Mouse (Mus musculus) left cerebral cortex, postnatal 10 days (tissue): ENCODE results near the gene Tctn1. TPM values are rescaled to one million over a fixed set of nuclear protein-coding genes. Genes with fewer than 3 reads are reported as not detected.
A peak's percentile ranks its signal among the peaks of the same experiment; 100 is the strongest.

ENCODE experiments used
- DNase-seq, 2 experiments: peaks; one replicate each; pipeline ENCODE4 v3.0.0; 2021 to 2022; ENCODE audit warnings: low spot score in 2 of 2, mixed read lengths in 1 of 2; ENCODE audit errors: extremely low spot score in 1 of 2
- intact Hi-C: fragments of 180-260 bp; cut with DNase I; formaldehyde crosslinking; loops from one replicate; pipeline ENCODE4 v1.15.1; 2025
- total RNA-seq, 2 experiments: library from RNA; stranded (reverse); gene quantifications; 2 replicates each; pipeline ENCODE4 v1.2.3; 2021

The Tctn1 gene
- total RNA-seq, 2 experiments from 2014 or later: 13.1 to 15.6 TPM

- no peak for DNase-seq
- intact Hi-C loops: no loop called here
Measured at GRCm38 (mm10) chr5:122262104-122262503, 2.2 kb downstream of the Tctn1 start.

- DNase-seq: no peak
- intact Hi-C loops: no loop called here
Measured at GRCm38 (mm10) chr5:122258027-122258741, 6.1 kb downstream of the Tctn1 start.

- intact Hi-C loops: no loop called here
- no peak for DNase-seq
Measured at GRCm38 (mm10) chr5:122251895-122252606, 12.2 kb downstream of the Tctn1 start.

- intact Hi-C loops: no loop called here
- DNase-seq: no peak
Measured at GRCm38 (mm10) chr5:122249281-122249680, 15.0 kb downstream of the Tctn1 start.

- intact Hi-C loops: no loop called here
- DNase-seq: no peak
Measured at GRCm38 (mm10) chr5:122247934-122248333, 16.3 kb downstream of the Tctn1 start.

- no peak for DNase-seq
- intact Hi-C loops: no loop called here
Measured at GRCm38 (mm10) chr5:122247529-122247928, 16.7 kb downstream of the Tctn1 start.

- intact Hi-C loops: no loop called here
- no peak for DNase-seq
Measured at GRCm38 (mm10) chr5:122246547-122247167, 17.6 kb downstream of the Tctn1 start.

GRCm38 (mm10) chr5:122245186-122245585, 19.1 kb downstream of the Tctn1 start:
- peak in 1 of 2 experiments; percentile 61 for DNase-seq
- intact Hi-C loops: no loop called here

GRCm38 (mm10) chr5:122243781-122244523, 20.3 kb downstream of the Tctn1 start:
- intact Hi-C loops: no loop called here
- DNase-seq: no peak

- intact Hi-C loops: no loop called here
- no peak for DNase-seq
Measured at GRCm38 (mm10) chr5:122242521-122243123, 21.6 kb downstream of the Tctn1 start.

GRCm38 (mm10) chr5:122240989-122241388, 23.3 kb downstream of the Tctn1 start:
- no peak for DNase-seq
- intact Hi-C loops: no loop called here

- DNase-seq: no peak
- intact Hi-C loops: no loop called here
Measured at GRCm38 (mm10) chr5:122240521-122240920, 23.7 kb downstream of the Tctn1 start.

GRCm38 (mm10) chr5:122239618-122240017, 24.6 kb downstream of the Tctn1 start:
- DNase-seq: no peak
- intact Hi-C loops: no loop called here

GRCm38 (mm10) chr5:122237200-122237599, 27.1 kb downstream of the Tctn1 start:
- intact Hi-C loops: no loop called here
- no peak for DNase-seq

- intact Hi-C loops: no loop called here
- DNase-seq: no peak
Measured at GRCm38 (mm10) chr5:122235196-122235836, 28.9 kb downstream of the Tctn1 start.

GRCm38 (mm10) chr5:122234319-122235195, 29.7 kb downstream of the Tctn1 start:
- no peak for DNase-seq
- intact Hi-C loops: no loop called here

- no peak for DNase-seq
- intact Hi-C loops: no loop called here
Measured at GRCm38 (mm10) chr5:122233695-122234094, 30.6 kb downstream of the Tctn1 start.
